Mouse (Mus musculus) CH12.LX (cell line): ENCODE measurements around the gene Trit1. TPM values are rescaled to one million over a fixed set of nuclear protein-coding genes. Genes with fewer than 3 reads are reported as not detected.
A peak's percentile ranks its signal among the peaks of the same experiment; 100 is the strongest.

Experiments
- DNase-seq: peaks from one replicate; pipeline ENCODE4 v3.0.0-alpha.2; 2013; ENCODE audit errors: extremely low read depth
- H3K27ac ChIP-seq: 2 replicates; pipeline ENCODE4 v1.5.1; 2012; ENCODE audit warnings: low read depth, mild to moderate bottlenecking, control low read depth, moderate library complexity; ENCODE audit not compliant: insufficient read depth
- H3K27me3 ChIP-seq: replicated peaks from 2 replicates; pipeline ENCODE3; 2012; ENCODE audit warnings: inconsistent platforms
- H3K36me3 ChIP-seq, 2 experiments: replicated peaks in 1 of 2; 2 replicates each; pipeline versions ENCODE3 to v1.6.1; 2012; ENCODE audit warnings: inconsistent platforms in 1 of 2, low read length in 1 of 2, mild to moderate bottlenecking in 1 of 2, mixed read lengths in 1 of 2, moderate library complexity in 1 of 2; ENCODE audit not compliant: control insufficient read depth in 1 of 2, insufficient read depth in 1 of 2
- H3K4me1 ChIP-seq, 2 experiments: 2 replicates each; pipeline ENCODE4 v1.6.1; 2012; ENCODE audit warnings: inconsistent platforms in 1 of 2, moderate library complexity in 1 of 2; ENCODE audit not compliant: insufficient read depth in 2 of 2, control insufficient read depth in 1 of 2
- H3K4me2 ChIP-seq: 2 replicates; pipeline ENCODE4 v1.6.1; 2012; ENCODE audit warnings: low read depth, mild to moderate bottlenecking, control low read depth; ENCODE audit not compliant: poor library complexity, insufficient read depth, severe bottlenecking
- H3K4me3 ChIP-seq, 3 experiments: fragments of 150-350 bp in 1 of 3; sonication (generic) in 1 of 3; replicated peaks in 1 of 3; 2 replicates each; pipeline versions ENCODE3 to v1.5.1; 2011 to 2012; ENCODE audit warnings: low read depth in 2 of 3, low read length in 2 of 3, mild to moderate bottlenecking in 2 of 3, moderate library complexity in 2 of 3, control low read depth in 1 of 3, improper control_type of control experiment in 1 of 3, inconsistent platforms in 1 of 3, mixed read lengths in 1 of 3; ENCODE audit not compliant: poor library complexity in 1 of 3
- H3K79me2 ChIP-seq: replicated peaks from 2 replicates; pipeline ENCODE4 v1.6.1; 2012; ENCODE audit warnings: mild to moderate bottlenecking, moderate library complexity; ENCODE audit not compliant: control insufficient read depth, poor library complexity, insufficient read depth, severe bottlenecking; ENCODE audit errors: extremely low read depth
- H3K9ac ChIP-seq: 2 replicates; pipeline ENCODE4 v1.6.1; 2012; ENCODE audit warnings: low read depth, mild to moderate bottlenecking, control low read depth, moderate library complexity; ENCODE audit not compliant: insufficient read depth
- H3K9me3 ChIP-seq: replicated peaks from 2 replicates; pipeline ENCODE3; 2012; ENCODE audit warnings: low read length, inconsistent platforms, mixed read lengths
- BHLHE40 ChIP-seq: IDR thresholded peaks from 2 replicates; pipeline ENCODE4 v1.6.1; 2011; ENCODE audit warnings: mild to moderate bottlenecking, low read depth, low read length, improper control_type of control experiment
- CHD2 ChIP-seq: IDR thresholded peaks from 2 replicates; pipeline ENCODE4 v1.6.1; 2011; ENCODE audit warnings: low read length, improper control_type of control experiment
- CTCF ChIP-seq, 2 experiments: IDR thresholded peaks in 1 of 2; conservative IDR thresholded peaks in 1 of 2; 2 replicates each; pipeline ENCODE4 v1.5.1; 2011 to 2012; ENCODE audit warnings: low read depth in 2 of 2, low read length in 2 of 2, improper control_type of control experiment in 1 of 2, inconsistent platforms in 1 of 2, mild to moderate bottlenecking in 1 of 2, moderate library complexity in 1 of 2
- E2F4 ChIP-seq: IDR thresholded peaks from 2 replicates; pipeline ENCODE4 v1.6.1; 2011; ENCODE audit warnings: low read depth, low read length, improper control_type of control experiment; ENCODE audit not compliant: insufficient replicate concordance
- ELF1 ChIP-seq: IDR thresholded peaks from 2 replicates; pipeline ENCODE4 v1.6.1; 2014; ENCODE audit warnings: low read depth, mild to moderate bottlenecking, inconsistent platforms, low read length, improper control_type of control experiment
- EP300 ChIP-seq: IDR thresholded peaks from 2 replicates; pipeline ENCODE4 v1.6.1; 2011; ENCODE audit warnings: low read length, improper control_type of control experiment
- GABPA ChIP-seq: IDR thresholded peaks from 2 replicates; pipeline ENCODE4 v1.6.1; 2012; ENCODE audit warnings: low read depth, low read length, improper control_type of control experiment, inconsistent platforms; ENCODE audit not compliant: insufficient replicate concordance
- HCFC1 ChIP-seq: IDR thresholded peaks from 2 replicates; pipeline ENCODE4 v1.6.1; 2012; ENCODE audit warnings: low read depth, mild to moderate bottlenecking, inconsistent platforms, low read length, improper control_type of control experiment
- IRF4 ChIP-seq: IDR thresholded peaks from 2 replicates; pipeline ENCODE4 v1.6.1; 2014; ENCODE audit warnings: low read depth, mild to moderate bottlenecking, inconsistent platforms, low read length, improper control_type of control experiment
- JUND ChIP-seq: conservative IDR thresholded peaks from 2 replicates; pipeline ENCODE4 v1.6.1; 2011; ENCODE audit warnings: low read depth, low read length, improper control_type of control experiment
- MAFK ChIP-seq: IDR thresholded peaks from 2 replicates; pipeline ENCODE4 v1.6.1; 2011; ENCODE audit warnings: low read length, improper control_type of control experiment; ENCODE audit not compliant: insufficient replicate concordance
- MAX ChIP-seq: IDR thresholded peaks from 2 replicates; pipeline ENCODE4 v1.6.1; 2011; ENCODE audit warnings: low read length, improper control_type of control experiment
- MAZ ChIP-seq: IDR thresholded peaks from 2 replicates; pipeline ENCODE4 v1.6.1; 2012; ENCODE audit warnings: low read depth, mild to moderate bottlenecking, inconsistent platforms, low read length, improper control_type of control experiment, moderate library complexity
- MEF2A ChIP-seq: IDR thresholded peaks from 2 replicates; pipeline ENCODE4 v1.6.1; 2014; ENCODE audit warnings: low read depth, mild to moderate bottlenecking, inconsistent platforms, low read length, improper control_type of control experiment, borderline replicate concordance
- MXI1 ChIP-seq: IDR thresholded peaks from 2 replicates; pipeline ENCODE4 v1.6.1; 2011; ENCODE audit warnings: mild to moderate bottlenecking, low read depth, low read length, improper control_type of control experiment
- MYC ChIP-seq: IDR thresholded peaks from 2 replicates; pipeline ENCODE4 v1.6.1; 2011; ENCODE audit warnings: low read depth, mild to moderate bottlenecking, improper control_type of control experiment, low read length
- NELFE ChIP-seq: IDR thresholded peaks from 2 replicates; pipeline ENCODE4 v1.6.1; 2011; ENCODE audit warnings: low read depth, low read length, improper control_type of control experiment
- NRF1 ChIP-seq: IDR thresholded peaks from 2 replicates; pipeline ENCODE4 v1.6.1; 2014; ENCODE audit warnings: low read depth, mild to moderate bottlenecking, inconsistent platforms, low read length, improper control_type of control experiment, moderate library complexity
- PAX5 ChIP-seq: IDR thresholded peaks from 2 replicates; pipeline ENCODE4 v1.6.1; 2012; ENCODE audit warnings: low read length, inconsistent platforms, mixed read lengths
- POLR2A ChIP-seq: IDR thresholded peaks from 2 replicates; pipeline ENCODE4 v1.6.1; 2011; ENCODE audit warnings: low read depth, mild to moderate bottlenecking, improper control_type of control experiment, low read length
- POLR2AphosphoS2 ChIP-seq: IDR thresholded peaks from 2 replicates; pipeline ENCODE4 v1.6.1; 2011; ENCODE audit warnings: low read depth, low read length, improper control_type of control experiment
- RAD21 ChIP-seq: IDR thresholded peaks from 2 replicates; pipeline ENCODE4 v1.6.1; 2011; ENCODE audit warnings: low read depth, mild to moderate bottlenecking, low read length, improper control_type of control experiment, moderate library complexity
- RCOR1 ChIP-seq: conservative IDR thresholded peaks from 2 replicates; pipeline ENCODE4 v1.6.1; 2012; ENCODE audit warnings: low read depth, mild to moderate bottlenecking, inconsistent platforms, low read length, improper control_type of control experiment
- SIN3A ChIP-seq: IDR thresholded peaks from 2 replicates; pipeline ENCODE4 v1.6.1; 2012; ENCODE audit warnings: low read length, improper control_type of control experiment, inconsistent platforms
- SMC3 ChIP-seq: IDR thresholded peaks from 2 replicates; pipeline ENCODE4 v1.6.1; 2011; ENCODE audit warnings: low read depth, low read length, improper control_type of control experiment
- TBP ChIP-seq: conservative IDR thresholded peaks from 2 replicates; pipeline ENCODE4 v1.6.1; 2011; ENCODE audit warnings: low read depth, low read length, improper control_type of control experiment
- TCF12 ChIP-seq: IDR thresholded peaks from 2 replicates; pipeline ENCODE4 v1.6.1; 2014; ENCODE audit warnings: low read depth, mild to moderate bottlenecking, inconsistent platforms, low read length, improper control_type of control experiment
- USF1 ChIP-seq: IDR thresholded peaks from 2 replicates; pipeline ENCODE4 v1.6.1; 2014; ENCODE audit warnings: low read depth, mild to moderate bottlenecking, inconsistent platforms, low read length, improper control_type of control experiment
- ZC3H11A ChIP-seq: IDR thresholded peaks from 2 replicates; pipeline ENCODE4 v1.6.1; 2012; ENCODE audit warnings: low read depth, mild to moderate bottlenecking, inconsistent platforms, low read length, improper control_type of control experiment
- ZKSCAN1 ChIP-seq: IDR thresholded peaks from 2 replicates; pipeline ENCODE4 v1.6.1; 2012; ENCODE audit warnings: low read depth, inconsistent platforms, low read length, improper control_type of control experiment, borderline replicate concordance
- ZMIZ1 ChIP-seq: IDR thresholded peaks from 2 replicates; pipeline ENCODE4 v1.6.1; 2012; ENCODE audit warnings: low read depth, mild to moderate bottlenecking, inconsistent platforms, low read length, improper control_type of control experiment
- ZNF384 ChIP-seq: IDR thresholded peaks from 2 replicates; pipeline ENCODE4 v1.6.1; 2012; ENCODE audit warnings: low read depth, low read length, improper control_type of control experiment, inconsistent platforms
- dilution Hi-C: fragments of 300-500 bp; cut with MboI; formaldehyde crosslinking; loops from 2 replicates; pipeline ENCODE4 v1.14.3; 2020; ENCODE audit warnings: low sequenced_read_pairs; ENCODE audit not compliant: extremely low pct_unique_long_range_greater_than_20kb, extremely low pct_ligation_motif_present
- in situ Hi-C: fragments of 300-500 bp; cut with MboI; formaldehyde crosslinking; loops from 3 replicates; pipeline ENCODE4 v1.14.3; 2019; ENCODE audit warnings: low sequenced_read_pairs, low pct_ligation_motif_present, low pct_unique_long_range_greater_than_20kb, mixed read lengths
- polyA plus RNA-seq: library from polyadenylated mRNA; unstranded; fragments of >175 nt; gene quantifications from 2 replicates; pipeline ENCODE4 v1.2.1, GENCODE M21; 2012; ENCODE audit warnings: low read depth; ENCODE audit not compliant: insufficient read length
- total RNA-seq, 2 experiments: library from RNA; depleted of rRNA; stranded (reverse); fragments of 300-350 nt in 1 of 2; fragments of >200 nt in 1 of 2; gene quantifications; 2 replicates each; pipeline ENCODE4 v1.2.3; 2012 to 2014

The Trit1 gene
- total and polyA plus RNA-seq, 3 experiments = 18.9 to 21.3 (median 19.8) TPM

DNA sequence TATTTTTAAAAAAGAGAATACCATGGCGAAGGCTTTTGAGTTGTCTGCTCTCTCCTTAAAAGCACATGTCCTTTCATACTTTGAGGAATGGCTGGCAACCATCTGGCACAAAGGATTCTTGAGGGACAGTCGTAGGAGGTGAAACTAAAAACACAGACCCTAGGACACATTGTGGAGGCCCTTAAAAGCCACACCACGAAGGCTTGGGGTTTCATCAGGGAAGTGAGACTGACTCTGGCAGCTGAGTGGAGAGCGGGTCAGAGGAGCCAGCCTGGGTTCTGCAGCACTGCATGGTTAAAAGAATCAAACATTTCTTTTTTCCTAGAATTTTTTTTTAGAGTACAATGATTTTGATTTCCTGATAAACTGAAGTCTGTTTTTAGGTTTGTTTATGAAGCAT lies 10.2 kb downstream of the Trit1 start:
- peak; percentile 37 for DNase-seq
- H3K4me2 ChIP-seq = peak overlapping the region; percentile 77
- in situ Hi-C loops (no loop called here), dilution Hi-C loops (no loop called here)
- no peak overlapping the region for H3K4me3 ChIP-seq
- H3K9ac ChIP-seq = no peak overlapping the region
- peaks cover 22 to 66% of the 10 kb centered on the region in 2 experiments for H3K36me3 ChIP-seq
- H3K4me1 ChIP-seq = peaks cover 16 to 36% of the 10 kb centered on the region in 2 experiments
- peak; percentile 71; the same call in 1 of the 2 replicates for TF ChIP-seq EP300
- no peak for TF ChIP-seq MAZ
- TF ChIP-seq MYC = no peak
- no peak for TF ChIP-seq ZMIZ1
- TF ChIP-seq ZNF384 = no peak
- no peak for TF ChIP-seq USF1
- TF ChIP-seq CHD2 = no peak
- no peak for TF ChIP-seq SMC3
- no peak for TF ChIP-seq HCFC1
- TF ChIP-seq RAD21 = no peak
- peak; percentile 81 for TF ChIP-seq MXI1
- no peak for TF ChIP-seq CTCF (conservative IDR thresholded peaks at IDR 0.05 in 1 of 2, IDR thresholded peaks at IDR 0.05 in 1 of 2; ENCODE audit: low read depth in 2 of 2, low read length in 2 of 2)
- peak; percentile 62; the same call in 1 of the 2 replicates for TF ChIP-seq IRF4
- TF ChIP-seq NRF1 = no peak
- peak; percentile 6 for TF ChIP-seq BHLHE40
- TF ChIP-seq MEF2A = no peak
- no peak for TF ChIP-seq MAFK
- no peak for TF ChIP-seq JUND
- no peak for TF ChIP-seq ZKSCAN1
- peak; percentile 63 for TF ChIP-seq MAX
- TF ChIP-seq GABPA = no peak
- TF ChIP-seq ELF1 = no peak
- peak overlapping the region; percentile 54 for H3K27ac ChIP-seq
- H3K9me3 ChIP-seq = peaks cover 10% of the 10 kb centered on the region
- H3K79me2 ChIP-seq = peaks cover 77% of the 10 kb centered on the region
- no peaks in the 10 kb centered on the region for H3K27me3 ChIP-seq

DNA sequence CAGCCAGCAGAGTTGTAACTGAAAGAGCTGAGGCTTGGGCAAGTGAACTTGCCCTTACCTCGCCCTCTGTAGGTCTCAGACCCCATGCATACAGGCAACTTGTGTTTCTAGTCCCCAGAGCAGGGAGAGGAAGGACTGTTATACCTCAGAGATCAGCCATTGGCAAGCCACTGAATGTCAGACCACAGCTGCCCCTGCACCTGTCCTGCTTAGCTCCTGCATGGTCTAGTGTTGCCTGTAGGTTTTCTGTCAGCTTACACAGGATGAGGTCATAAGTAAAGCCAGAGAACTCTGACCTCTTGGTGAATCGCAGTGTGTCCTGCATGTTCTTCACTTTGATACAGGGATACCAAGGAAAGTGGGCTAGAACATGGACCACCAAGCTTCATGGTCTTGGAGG lies 18.4 kb downstream of the Trit1 start:
- Histone ChIP-seq H3K27me3 (no peaks in the 10 kb centered on the region), H3K9me3 (no peaks in the 10 kb centered on the region), H3K4me2 (no peak overlapping the region), H3K36me3 (peaks cover 25 to 88% of the 10 kb centered on the region in 2 experiments), H3K79me2 (peaks cover 30% of the 10 kb centered on the region), H3K9ac (no peak overlapping the region), H3K4me1 (peaks cover 0 to 35% of the 10 kb centered on the region in 2 experiments; a peak in 3 of 4 replicates), H3K27ac (no peak overlapping the region), H3K4me3 (no peak overlapping the region)
- no peak for DNase-seq
- in situ Hi-C loops = no loop called here
- TF ChIP-seq ZKSCAN1 (no peak), MYC (no peak), POLR2AphosphoS2 (no peak), ZC3H11A (no peak), RCOR1 (no peak), CHD2 (no peak), MEF2A (no peak), BHLHE40 (no peak), E2F4 (no peak), SIN3A (no peak), PAX5 (no peak), MXI1 (no peak), NRF1 (no peak), POLR2A (no peak), TBP (no peak), ZNF384 (no peak), TCF12 (no peak), NELFE (no peak)
- dilution Hi-C loops = no loop called here
